Mouse (Mus musculus) heart, embryonic 14.5 days (tissue): ENCODE measurements around the gene Ccser2. TPM values are rescaled to one million over a fixed set of nuclear protein-coding genes. Genes with fewer than 3 reads are reported as not detected.
A peak's percentile ranks its signal among the peaks of the same experiment; 100 is the strongest.

Experiments
- ATAC-seq: fragments of 200-750 bp; cut with Nextera tagmentation; 2 replicates; pipeline ENCODE4 v1.8.0; 2017; ENCODE audit warnings: low read depth, moderate TSS enrichment; ENCODE audit not compliant: insufficient number of reproducible peaks, insufficient read depth, low FRiP score
- H3K27ac ChIP-seq, 2 experiments: fragments of 200-500 bp in 1 of 2; fragments of 300-500 bp in 1 of 2; sonication (generic) in 1 of 2; replicated peaks in 1 of 2; 2 replicates each; pipeline ENCODE4 v1.5.1; 2012 to 2014; ENCODE audit warnings: low read depth in 2 of 2, low read length in 2 of 2, control low read depth in 1 of 2, mild to moderate bottlenecking in 1 of 2, mixed read lengths in 1 of 2; ENCODE audit not compliant: control insufficient read depth in 1 of 2, insufficient read depth in 1 of 2
- H3K27me3 ChIP-seq: fragments of 300-500 bp; sonication (generic); 2 replicates; pipeline ENCODE4 v1.6.1; 2014; ENCODE audit warnings: mild to moderate bottlenecking, low read length, control low read depth; ENCODE audit not compliant: control insufficient read depth, insufficient read depth
- H3K36me3 ChIP-seq: fragments of 300-500 bp; sonication (generic); 2 replicates; pipeline ENCODE4 v1.6.1; 2014; ENCODE audit warnings: mild to moderate bottlenecking, control low read depth, low read length, mixed read lengths; ENCODE audit not compliant: control insufficient read depth, insufficient read depth
- H3K4me1 ChIP-seq, 2 experiments: fragments of 200-500 bp in 1 of 2; fragments of 300-500 bp in 1 of 2; sonication (generic) in 1 of 2; 2 replicates each; pipeline ENCODE4 v1.6.1; 2012 to 2014; ENCODE audit warnings: low read length in 2 of 2, control low read depth in 1 of 2, mixed read lengths in 1 of 2; ENCODE audit not compliant: control insufficient read depth in 2 of 2, insufficient read depth in 2 of 2
- H3K4me2 ChIP-seq: fragments of 300-500 bp; sonication (generic); 2 replicates; pipeline ENCODE4 v1.6.1; 2014; ENCODE audit warnings: mild to moderate bottlenecking, low read length
- H3K4me3 ChIP-seq, 2 experiments: fragments of 200-500 bp in 1 of 2; fragments of 300-500 bp in 1 of 2; sonication (generic) in 1 of 2; 2 replicates each; pipeline ENCODE4 v1.5.1; 2012 to 2014; ENCODE audit warnings: low read length in 2 of 2, mild to moderate bottlenecking in 2 of 2, control low read depth in 1 of 2, low read depth in 1 of 2, moderate library complexity in 1 of 2; ENCODE audit not compliant: control insufficient read depth in 1 of 2, insufficient read depth in 1 of 2
- H3K9ac ChIP-seq: fragments of 300-500 bp; sonication (generic); 2 replicates; pipeline ENCODE4 v1.6.1; 2014; ENCODE audit warnings: mild to moderate bottlenecking, low read length
- H3K9me3 ChIP-seq: fragments of 300-500 bp; sonication (generic); 2 replicates; pipeline ENCODE4 v1.6.1; 2016; ENCODE audit warnings: low read length, control low read depth; ENCODE audit not compliant: control insufficient read depth
- WGBS: fragments of 180-500 bp; shearing (Covaris S2); extraction: QIAGEN DNeasy Blood & Tissue Kit; methylation state at CpG from one replicate; pipeline ENCODE4 v1.1.7; 2014; 5-methylcytosine and 5-hydroxymethylcytosine counted together
- polyA plus RNA-seq: library from polyadenylated mRNA; unstranded; fragments of >200 nt; fragmentation: Nextera tagmentation; extraction: Ambion mirVana; gene quantifications from 2 replicates; pipeline ENCODE4 v1.2.1, GENCODE M21; 2014

Gene Ccser2
- polyA plus RNA-seq, 1 experiment from 2014 or later: 61.8 TPM

DNA sequence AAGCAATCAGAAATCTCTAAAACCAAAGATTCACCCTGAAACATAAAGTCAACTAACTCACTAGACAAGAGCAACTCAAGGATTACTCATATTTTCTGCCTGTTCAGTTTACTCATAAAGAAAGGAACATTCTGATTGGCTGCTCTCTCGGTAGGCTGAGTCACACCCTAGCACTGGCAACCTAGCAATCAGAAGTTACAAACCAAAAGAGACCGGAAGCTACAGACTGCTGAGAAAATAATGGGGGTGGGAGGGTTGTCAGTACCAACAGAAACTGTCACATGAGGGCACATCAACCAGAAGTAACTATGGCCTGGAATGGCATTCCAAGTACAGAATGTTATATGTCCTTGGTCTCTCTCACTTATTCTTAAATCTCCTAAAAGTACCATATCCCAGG is 6.1 kb downstream of the Ccser2 start:
- no peaks in the 10 kb centered on the region for H3K36me3 ChIP-seq
- H3K27me3 ChIP-seq: no peaks in the 10 kb centered on the region
- H3K4me1 ChIP-seq: peaks cover 0 to 7% of the 10 kb centered on the region in 2 experiments; a peak in 3 of 4 replicates
- no peak overlapping the region for H3K4me2 ChIP-seq
- H3K9ac ChIP-seq: no peak overlapping the region
- WGBS: 85% methylated on average over 2 of the region's 2 CpGs
- no peak overlapping the region for H3K27ac ChIP-seq
- no peak for ATAC-seq
- no peaks in the 10 kb centered on the region for H3K9me3 ChIP-seq
- H3K4me3 ChIP-seq: no peak overlapping the region

DNA sequence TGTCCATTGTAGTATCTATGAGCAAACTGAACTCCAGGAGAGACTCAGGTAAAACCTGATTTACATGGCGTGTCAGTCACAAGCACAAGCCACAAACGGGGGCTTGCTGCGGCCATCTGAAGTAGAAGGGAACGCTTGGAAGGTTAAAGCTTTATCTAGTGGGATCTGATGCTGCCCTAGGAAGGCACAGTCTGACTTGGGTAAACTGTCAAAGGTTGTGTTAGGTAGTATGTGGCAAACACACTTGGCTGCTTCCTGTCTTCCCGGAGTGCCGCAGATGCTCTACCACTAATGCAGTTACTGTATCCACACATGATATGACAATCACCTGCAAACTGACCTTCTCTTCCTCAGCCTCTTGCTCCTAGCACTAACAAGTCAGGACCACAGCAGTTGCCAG is 10.9 kb downstream of the Ccser2 start:
- Histone ChIP-seq H3K4me3 (no peak overlapping the region), H3K27me3 (no peaks in the 10 kb centered on the region), H3K9me3 (no peaks in the 10 kb centered on the region), H3K4me1 (peaks cover under 1 to 6% of the 10 kb centered on the region in 2 experiments), H3K9ac (no peak overlapping the region), H3K27ac (no peak overlapping the region), H3K36me3 (no peaks in the 10 kb centered on the region), H3K4me2 (no peak overlapping the region)
- ATAC-seq: no peak
- 87% methylated on average over 6 of the region's 6 CpGs for WGBS

DNA sequence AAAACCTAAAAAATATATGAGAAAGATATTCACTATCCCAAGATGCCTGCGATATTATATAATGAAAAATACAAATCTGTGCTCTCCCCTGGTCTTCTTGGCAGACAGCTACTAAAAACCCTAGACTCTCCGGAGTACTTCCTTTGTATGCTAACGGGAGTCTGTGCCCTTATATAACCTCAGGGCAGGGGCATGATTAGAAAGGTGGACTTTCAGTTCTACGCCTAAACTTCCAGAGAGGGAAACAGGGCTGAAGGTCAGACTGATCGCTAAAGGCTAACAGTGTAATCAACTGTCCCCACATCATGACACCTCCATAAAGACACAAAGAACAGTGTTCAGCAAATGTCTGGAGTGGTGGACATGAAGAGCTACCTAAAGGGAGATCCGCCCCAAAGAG is 11.3 kb downstream of the Ccser2 start:
- WGBS: 74% methylated on average over 6 of the region's 6 CpGs
- H3K9ac ChIP-seq: no peak overlapping the region
- H3K4me1 ChIP-seq: peaks cover 3 to 10% of the 10 kb centered on the region in 2 experiments
- H3K4me3 ChIP-seq: no peak overlapping the region
- H3K4me2 ChIP-seq: no peak overlapping the region
- ATAC-seq: no peak
- H3K27me3 ChIP-seq: no peaks in the 10 kb centered on the region
- no peak overlapping the region for H3K27ac ChIP-seq
- H3K9me3 ChIP-seq: no peaks in the 10 kb centered on the region
- H3K36me3 ChIP-seq: no peaks in the 10 kb centered on the region

DNA sequence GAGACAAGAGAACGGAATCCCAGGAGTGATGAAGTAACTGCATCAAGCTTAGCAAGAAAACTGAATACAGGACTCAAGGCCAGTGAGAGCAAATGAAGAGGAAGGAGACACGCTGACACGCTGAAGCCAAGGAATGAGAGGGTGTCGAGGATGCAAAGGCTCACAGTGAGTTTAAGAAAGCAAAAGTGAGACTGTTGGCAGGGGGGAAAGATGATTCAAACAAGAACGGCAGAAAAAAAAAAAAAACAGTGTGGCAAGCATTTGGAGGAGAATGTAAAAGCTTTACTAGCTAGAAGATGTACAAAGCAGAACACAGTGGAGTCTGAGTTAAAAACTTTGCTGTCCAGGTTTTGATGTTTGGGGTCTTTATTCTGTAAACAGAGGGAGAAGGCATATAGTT is 11.9 kb downstream of the Ccser2 start:
- H3K27ac ChIP-seq: no peak overlapping the region
- no peak overlapping the region for H3K4me3 ChIP-seq
- no peaks in the 10 kb centered on the region for H3K9me3 ChIP-seq
- H3K9ac ChIP-seq: no peak overlapping the region
- peaks cover 3 to 12% of the 10 kb centered on the region in 2 experiments for H3K4me1 ChIP-seq
- 69% methylated on average over 5 of the region's 5 CpGs for WGBS
- no peak overlapping the region for H3K4me2 ChIP-seq
- H3K36me3 ChIP-seq: no peaks in the 10 kb centered on the region
- no peaks in the 10 kb centered on the region for H3K27me3 ChIP-seq
- no peak for ATAC-seq

DNA sequence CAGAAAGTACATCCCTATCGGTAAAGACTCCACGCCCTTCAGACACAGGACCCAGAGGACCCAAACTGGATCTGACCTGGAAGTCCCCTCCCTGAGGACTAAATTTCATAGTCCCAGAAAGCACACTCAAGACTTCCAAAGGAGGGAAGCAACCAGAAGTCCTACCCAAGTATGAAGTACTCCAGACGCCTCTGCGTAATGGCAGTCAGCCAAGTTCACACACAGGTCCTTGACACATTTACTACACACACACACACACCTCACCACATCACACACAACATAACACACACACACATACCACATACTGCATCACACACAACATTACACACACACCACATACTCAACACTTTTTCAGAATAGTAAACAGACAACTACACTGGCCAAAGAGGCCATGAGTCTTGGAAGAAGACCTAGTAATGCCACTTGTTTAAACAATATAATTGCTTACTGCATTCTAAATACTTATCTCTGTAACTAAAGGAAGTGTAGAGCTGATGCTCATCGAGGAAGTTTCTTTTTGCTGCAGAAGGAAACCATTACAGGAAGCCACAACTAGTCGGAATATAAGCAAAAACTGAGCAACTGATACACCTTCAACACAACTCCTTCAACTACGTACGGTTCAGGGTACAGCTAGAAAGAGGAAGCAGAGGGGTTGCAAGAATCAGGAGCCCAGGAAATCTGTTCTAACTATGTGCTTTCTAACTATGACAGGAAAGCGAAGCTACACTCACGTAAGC is 15.7 kb downstream of the Ccser2 start:
- 72% methylated on average over 10 of the region's 10 CpGs for WGBS
- H3K36me3 ChIP-seq: no peaks in the 10 kb centered on the region
- H3K27ac ChIP-seq: no peak overlapping the region
- H3K9me3 ChIP-seq: no peaks in the 10 kb centered on the region
- no peak for ATAC-seq
- H3K27me3 ChIP-seq: no peaks in the 10 kb centered on the region
- H3K4me3 ChIP-seq: no peak overlapping the region
- H3K4me1 ChIP-seq: peaks cover 3 to 12% of the 10 kb centered on the region in 2 experiments
- H3K4me2 ChIP-seq: no peak overlapping the region
- H3K9ac ChIP-seq: no peak overlapping the region

DNA sequence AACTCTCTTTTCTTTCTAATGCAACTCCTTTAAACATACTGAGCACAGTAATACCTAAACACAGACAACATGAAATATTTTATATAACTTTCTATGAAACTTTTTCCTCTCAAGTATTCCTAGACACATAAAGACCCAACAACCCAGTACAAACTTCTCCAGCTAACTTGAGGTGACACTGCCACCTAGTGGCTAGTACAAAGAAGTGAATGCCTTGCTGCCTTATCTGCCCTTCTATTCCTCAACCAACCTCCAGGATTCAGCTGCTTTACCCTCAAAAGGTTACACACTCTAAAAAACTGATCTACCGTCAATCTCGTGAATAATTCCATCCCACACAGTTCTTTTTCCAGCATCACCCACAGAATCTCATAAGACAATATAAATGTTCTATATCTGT is 16.4 kb downstream of the Ccser2 start:
- WGBS: 23% methylated on average over 2 of the region's 2 CpGs
- Histone ChIP-seq H3K9ac (no peak overlapping the region), H3K4me2 (no peak overlapping the region), H3K36me3 (no peaks in the 10 kb centered on the region), H3K27ac (no peak overlapping the region), H3K4me1 (peaks cover 3 to 12% of the 10 kb centered on the region in 2 experiments; a peak in 3 of 4 replicates), H3K27me3 (no peaks in the 10 kb centered on the region), H3K4me3 (no peak overlapping the region), H3K9me3 (no peaks in the 10 kb centered on the region)
- no peak for ATAC-seq

DNA sequence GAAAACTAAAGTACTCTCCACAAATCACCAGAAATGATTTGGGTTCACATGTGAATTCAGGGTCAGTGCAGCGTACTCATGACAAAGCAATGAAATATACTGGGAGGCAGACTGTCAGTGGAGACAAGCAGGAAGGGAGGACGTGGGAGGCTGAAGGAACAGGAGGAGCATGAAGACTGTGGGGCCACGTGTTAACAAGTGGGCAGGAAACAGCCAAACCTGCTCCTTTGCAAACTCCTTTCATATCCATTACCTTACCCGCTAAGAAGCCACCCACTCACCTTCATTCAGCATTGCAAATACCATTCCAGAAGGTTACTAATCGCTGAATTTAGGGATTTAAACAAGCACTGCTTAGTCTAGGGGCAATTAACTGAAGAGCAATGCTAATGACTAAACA is 25.9 kb downstream of the Ccser2 start:
- 50% methylated on average over 5 of the region's 5 CpGs for WGBS
- no peak overlapping the region for H3K9ac ChIP-seq

DNA sequence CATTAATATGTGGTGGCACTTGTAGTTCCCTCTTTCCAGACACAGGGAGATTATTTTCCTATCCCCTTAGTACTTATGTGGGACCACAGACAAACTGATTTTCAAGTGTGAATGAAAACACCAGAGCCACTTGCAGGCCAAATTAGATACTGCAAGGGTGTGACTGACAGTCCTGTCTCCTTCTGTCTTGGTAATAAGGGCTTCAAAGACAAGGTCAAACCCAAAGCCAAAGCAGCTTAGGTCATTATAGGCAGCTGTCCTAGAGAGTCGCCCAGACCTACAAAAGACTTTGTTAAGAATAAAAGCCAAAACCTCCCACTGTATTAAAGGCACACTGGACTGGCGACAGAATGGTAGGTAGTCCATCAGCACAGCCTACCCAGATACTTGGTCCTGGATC is 30.6 kb downstream of the Ccser2 start:
- Histone ChIP-seq H3K36me3 (peaks cover 33% of the 10 kb centered on the region), H3K27me3 (no peaks in the 10 kb centered on the region), H3K4me1 (peaks cover 2 to 7% of the 10 kb centered on the region in 2 experiments; a peak in 2 of 4 replicates), H3K4me3 (no peak overlapping the region), H3K9ac (no peak overlapping the region), H3K4me2 (no peak overlapping the region), H3K9me3 (no peaks in the 10 kb centered on the region), H3K27ac (peak overlapping the region; percentile 32 to 41; a peak in 3 of 4 replicates)
- no peak for ATAC-seq
- 63% methylated on average over 2 of the region's 2 CpGs for WGBS

More for the DNA sequence above, 25.9 kb downstream of the Ccser2 start:
- H3K9me3 ChIP-seq: no peaks in the 10 kb centered on the region
- H3K4me3 ChIP-seq: no peak overlapping the region
- no peak overlapping the region for H3K4me2 ChIP-seq
- no peak for ATAC-seq
- H3K27me3 ChIP-seq: no peaks in the 10 kb centered on the region
- peaks cover 0 to under 1% of the 10 kb centered on the region in 2 experiments; a peak in 1 of 4 replicates for H3K4me1 ChIP-seq
- no peak overlapping the region for H3K27ac ChIP-seq
- peaks cover 23% of the 10 kb centered on the region for H3K36me3 ChIP-seq
